Mouse (Mus musculus) midbrain, embryonic 10.5 days (tissue): ENCODE data around the gene Rbm20. TPM values are rescaled to one million over a fixed set of nuclear protein-coding genes. Genes with fewer than 3 reads are reported as not detected.

Source experiments
- DNase-seq: peaks from one replicate; pipeline ENCODE4 v3.0.0-alpha.2; 2017; ENCODE audit warnings: low spot score
- H3K27ac ChIP-seq: fragments of 300-500 bp; sonication (generic); replicated peaks from 2 replicates; pipeline ENCODE4 v1.5.1; 2016; ENCODE audit warnings: mild to moderate bottlenecking
- H3K27me3 ChIP-seq: fragments of 300-500 bp; sonication (generic); 2 replicates; pipeline ENCODE4 v1.6.1; 2016; ENCODE audit warnings: low read depth, mild to moderate bottlenecking; ENCODE audit not compliant: poor library complexity, severe bottlenecking
- H3K36me3 ChIP-seq: fragments of 300-500 bp; sonication (generic); 2 replicates; pipeline ENCODE4 v1.6.1; 2016; ENCODE audit warnings: mild to moderate bottlenecking, moderate library complexity
- H3K4me1 ChIP-seq: fragments of 300-500 bp; sonication (generic); 2 replicates; pipeline ENCODE4 v1.6.1; 2016
- H3K4me3 ChIP-seq: fragments of 300-500 bp; sonication (generic); 2 replicates; pipeline ENCODE4 v1.5.1; 2016; ENCODE audit warnings: mild to moderate bottlenecking, moderate library complexity
- H3K9me3 ChIP-seq: fragments of 300-500 bp; sonication (generic); replicated peaks from 2 replicates; pipeline ENCODE4 v1.6.1; 2016; ENCODE audit warnings: mild to moderate bottlenecking
- WGBS: fragments of 180-500 bp; shearing (Covaris S2); methylation state at CpG from one replicate; pipeline ENCODE4 v1.1.7; 2016; 5-methylcytosine and 5-hydroxymethylcytosine counted together
- polyA plus RNA-seq: library from polyadenylated mRNA; unstranded; fragments of >200 nt; fragmentation: Nextera tagmentation; extraction: Ambion mirVana; gene quantifications from 2 replicates; pipeline ENCODE4 v1.2.1, GENCODE M21; 2016

The Rbm20 gene
- polyA plus RNA-seq, 1 experiment from 2014 or later = 0.75 TPM

- Histone ChIP-seq H3K9me3 (no peaks in the 10 kb centered on the region), H3K27ac (peak overlapping the region; percentile 17; the same call in 1 of the 2 replicates), H3K4me1 (peaks cover 10% of the 10 kb centered on the region), H3K36me3 (no peaks in the 10 kb centered on the region), H3K27me3 (peaks cover 64% of the 10 kb centered on the region), H3K4me3 (no peak overlapping the region)
- 55% methylated on average over 11 of the region's 11 CpGs for WGBS
- DNase-seq = peak; percentile 54
These were observed 97.0 kb downstream of the Rbm20 start for GRCm38 (mm10) chr19:53773937-53774640.

GRCm38 (mm10) chr19:53774641-53775350 lies 97.7 kb downstream of the Rbm20 start:
- no peak for DNase-seq
- 61% methylated on average over 7 of the region's 7 CpGs for WGBS

GRCm38 (mm10) chr19:53779402-53779801 lies 102.3 kb downstream of the Rbm20 start:
- Histone ChIP-seq H3K4me3 (no peak overlapping the region), H3K4me1 (peaks cover 3% of the 10 kb centered on the region; the same call in 1 of the 2 replicates), H3K27me3 (peaks cover 53% of the 10 kb centered on the region), H3K9me3 (no peaks in the 10 kb centered on the region), H3K36me3 (no peaks in the 10 kb centered on the region), H3K27ac (no peak overlapping the region)
- DNase-seq = no peak
- 87% methylated on average over 9 of the region's 9 CpGs for WGBS

More at GRCm38 (mm10) chr19:53774641-53775350, 97.7 kb downstream of the Rbm20 start:
- H3K4me3 ChIP-seq = no peak overlapping the region
- H3K27ac ChIP-seq = no peak overlapping the region
- H3K4me1 ChIP-seq = peaks cover 10% of the 10 kb centered on the region
- H3K27me3 ChIP-seq = peaks cover 72% of the 10 kb centered on the region
- no peaks in the 10 kb centered on the region for H3K9me3 ChIP-seq
- no peaks in the 10 kb centered on the region for H3K36me3 ChIP-seq

GRCm38 (mm10) chr19:53779818-53780217 lies 102.7 kb downstream of the Rbm20 start:
- no peak for DNase-seq
- Histone ChIP-seq H3K27ac (no peak overlapping the region), H3K36me3 (no peaks in the 10 kb centered on the region), H3K9me3 (no peaks in the 10 kb centered on the region), H3K27me3 (peaks cover 50% of the 10 kb centered on the region), H3K4me3 (no peak overlapping the region), H3K4me1 (no peaks in the 10 kb centered on the region)
- 90% methylated on average over 4 of the region's 4 CpGs for WGBS

- Histone ChIP-seq H3K36me3 (no peaks in the 10 kb centered on the region), H3K4me3 (no peak overlapping the region), H3K9me3 (no peaks in the 10 kb centered on the region), H3K27ac (no peak overlapping the region), H3K27me3 (peaks cover 47% of the 10 kb centered on the region), H3K4me1 (no peaks in the 10 kb centered on the region)
- WGBS = 72% methylated on average over 9 of the region's 9 CpGs
- DNase-seq = no peak
These were observed 103.9 kb downstream of the Rbm20 start for GRCm38 (mm10) chr19:53780752-53781602.

- Histone ChIP-seq H3K4me3 (no peak overlapping the region), H3K27me3 (peaks cover 50% of the 10 kb centered on the region), H3K9me3 (no peaks in the 10 kb centered on the region), H3K27ac (no peak overlapping the region), H3K36me3 (no peaks in the 10 kb centered on the region), H3K4me1 (no peaks in the 10 kb centered on the region)
- DNase-seq = no peak
- 93% methylated on average over 7 of the region's 7 CpGs for WGBS
These were observed 104.7 kb downstream of the Rbm20 start for GRCm38 (mm10) chr19:53781826-53782225.

- Histone ChIP-seq H3K27me3 (peaks cover 32% of the 10 kb centered on the region), H3K36me3 (no peaks in the 10 kb centered on the region), H3K9me3 (no peaks in the 10 kb centered on the region), H3K4me3 (no peak overlapping the region), H3K27ac (no peak overlapping the region), H3K4me1 (no peaks in the 10 kb centered on the region)
- WGBS = 88% methylated on average over 3 of the region's 3 CpGs
- DNase-seq = no peak
These were observed 108.2 kb downstream of the Rbm20 start for GRCm38 (mm10) chr19:53785352-53785751.

GRCm38 (mm10) chr19:53786239-53786638 lies 109.1 kb downstream of the Rbm20 start:
- Histone ChIP-seq H3K27ac (no peak overlapping the region), H3K9me3 (no peaks in the 10 kb centered on the region), H3K27me3 (peaks cover 24% of the 10 kb centered on the region), H3K4me3 (no peak overlapping the region), H3K36me3 (no peaks in the 10 kb centered on the region), H3K4me1 (no peaks in the 10 kb centered on the region)
- WGBS = 80% methylated on average over 2 of the region's 2 CpGs
- DNase-seq = no peak

GRCm38 (mm10) chr19:53786836-53787235 lies 109.7 kb downstream of the Rbm20 start:
- H3K27ac ChIP-seq = no peak overlapping the region
- H3K4me3 ChIP-seq = no peak overlapping the region
- H3K27me3 ChIP-seq = peaks cover 27% of the 10 kb centered on the region
- WGBS = 90% methylated on average over 5 of the region's 5 CpGs
- H3K4me1 ChIP-seq = no peaks in the 10 kb centered on the region
- H3K9me3 ChIP-seq = no peaks in the 10 kb centered on the region
- H3K36me3 ChIP-seq = no peaks in the 10 kb centered on the region
- DNase-seq = no peak

GRCm38 (mm10) chr19:53788621-53789331 lies 111.7 kb downstream of the Rbm20 start:
- Histone ChIP-seq H3K4me1 (no peaks in the 10 kb centered on the region), H3K9me3 (no peaks in the 10 kb centered on the region), H3K4me3 (no peak overlapping the region), H3K36me3 (no peaks in the 10 kb centered on the region), H3K27ac (no peak overlapping the region), H3K27me3 (peaks cover 23% of the 10 kb centered on the region; the same call in 1 of the 2 replicates)
- no peak for DNase-seq
- 86% methylated on average over 14 of the region's 14 CpGs for whole genome bisulfite sequencing

- no peaks in the 10 kb centered on the region for H3K36me3 ChIP-seq
- H3K4me3 ChIP-seq = no peak overlapping the region
- H3K27ac ChIP-seq = no peak overlapping the region
- no peaks in the 10 kb centered on the region for H3K4me1 ChIP-seq
- WGBS = 70% methylated on average over 7 of the region's 7 CpGs
- no peak for DNase-seq
- no peaks in the 10 kb centered on the region for H3K9me3 ChIP-seq
- H3K27me3 ChIP-seq = peaks cover 23% of the 10 kb centered on the region; the same call in 1 of the 2 replicates
These were observed 112.5 kb downstream of the Rbm20 start for GRCm38 (mm10) chr19:53789571-53789970.
